Mouse (Mus musculus) E14TG2a.4 (cell line): ENCODE data around the gene Ccdc54.

Experiments
- CTCF ChIP-seq: conservative IDR thresholded peaks from 2 replicates; pipeline ENCODE4 v1.5.1; 2014; ENCODE audit warnings: low read length
- NANOG ChIP-seq: IDR thresholded peaks from 2 replicates; pipeline ENCODE4 v1.6.1; 2014; ENCODE audit warnings: borderline replicate concordance, low read length, mixed read lengths
- POU5F1 ChIP-seq: IDR thresholded peaks from 2 replicates; pipeline ENCODE4 v1.6.1; 2014; ENCODE audit warnings: low read length, borderline replicate concordance

DNA sequence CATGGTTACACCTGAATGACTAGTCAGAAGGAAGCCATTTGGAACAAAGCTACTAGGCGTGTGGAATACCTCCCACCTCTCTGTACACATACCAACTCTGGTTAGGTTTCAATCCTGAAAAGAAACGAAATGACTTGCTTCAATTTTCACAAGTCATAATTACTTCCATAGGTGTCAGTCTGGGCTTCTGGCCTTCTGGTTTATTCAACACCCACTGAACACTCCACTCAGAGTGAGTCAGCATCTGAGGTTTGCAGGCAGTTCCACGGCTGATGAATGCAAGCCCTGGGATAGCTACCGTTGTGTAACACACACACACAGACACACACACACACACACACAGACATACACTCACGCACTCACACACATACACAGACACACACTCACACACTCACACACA, 19.6 kb upstream of the Ccdc54 start:
- TF ChIP-seq CTCF (no peak), NANOG (no peak), POU5F1 (no peak)
